Mouse (Mus musculus) lung, adult 2 months (tissue): Measurements from ENCODE around the gene Sbno2. TPM values are rescaled to one million over a fixed set of nuclear protein-coding genes. Genes with fewer than 3 reads are reported as not detected.
A peak's percentile ranks its signal among the peaks of the same experiment; 100 is the strongest.

Experiments
- DNase-seq: peaks from one replicate; pipeline ENCODE4 v3.0.0; 2022
- H3K4me1 ChIP-seq: fragments of 200-500 bp; 2 replicates; pipeline ENCODE4 v1.6.1; 2011; ENCODE audit warnings: low read length; ENCODE audit not compliant: control insufficient read depth, insufficient read depth
- H3K4me3 ChIP-seq: fragments of 200-500 bp; replicated peaks from 2 replicates; pipeline ENCODE3; 2011; ENCODE audit warnings: low read depth, mild to moderate bottlenecking, control low read depth, low read length; ENCODE audit errors: extremely low read depth
- CTCF ChIP-seq: fragments of 200-500 bp; IDR thresholded peaks from 2 replicates; pipeline ENCODE4 v1.5.1; 2011; ENCODE audit warnings: mild to moderate bottlenecking, low read length, control low read depth; ENCODE audit not compliant: insufficient read depth
- POLR2A ChIP-seq: fragments of 200-500 bp; IDR thresholded peaks from 2 replicates; pipeline ENCODE4 v1.6.1; 2011; ENCODE audit warnings: low read depth, mild to moderate bottlenecking, control low read depth, low read length, borderline replicate concordance; ENCODE audit errors: extremely low read depth
- WGBS: fragments of 180-500 bp; shearing (Covaris S2); methylation state at CpG from one replicate; pipeline ENCODE4 v1.1.7; 2018; 5-methylcytosine and 5-hydroxymethylcytosine counted together
- polyA plus RNA-seq: library from polyadenylated mRNA; depleted of rRNA; stranded (reverse); fragments of >200 nt; gene quantifications from 2 replicates; pipeline ENCODE4 v1.2.3, GENCODE M21; 2012

Sbno2 gene
- polyA plus RNA-seq, 1 experiment: 85.8 TPM

DNA sequence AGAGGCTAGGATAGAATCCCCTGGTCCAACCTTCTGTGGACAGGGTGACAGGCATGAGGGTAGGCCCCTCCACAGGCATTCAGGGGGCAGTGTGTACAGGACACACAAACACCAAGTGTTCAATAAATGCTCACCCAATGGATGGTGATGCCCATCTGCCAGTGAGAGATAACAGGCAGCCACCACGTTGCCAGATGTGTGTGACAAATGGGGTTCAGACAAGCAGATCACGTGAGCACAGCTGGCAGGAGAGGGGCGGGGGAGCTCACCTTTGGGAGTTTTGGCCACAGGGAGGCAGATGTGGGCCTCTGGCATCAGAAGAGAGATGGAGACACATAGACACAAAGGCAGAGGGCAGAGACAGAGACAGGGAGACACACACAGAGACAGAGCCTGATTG lies 24.3 kb downstream of the Sbno2 start:
- TF ChIP-seq POLR2A: no peak
- 86% methylated on average over 3 of the region's 3 CpGs for WGBS
- Histone ChIP-seq H3K4me3 (no peak overlapping the region), H3K4me1 (peaks cover 13% of the 10 kb centered on the region)
- no peak for DNase-seq

DNA sequence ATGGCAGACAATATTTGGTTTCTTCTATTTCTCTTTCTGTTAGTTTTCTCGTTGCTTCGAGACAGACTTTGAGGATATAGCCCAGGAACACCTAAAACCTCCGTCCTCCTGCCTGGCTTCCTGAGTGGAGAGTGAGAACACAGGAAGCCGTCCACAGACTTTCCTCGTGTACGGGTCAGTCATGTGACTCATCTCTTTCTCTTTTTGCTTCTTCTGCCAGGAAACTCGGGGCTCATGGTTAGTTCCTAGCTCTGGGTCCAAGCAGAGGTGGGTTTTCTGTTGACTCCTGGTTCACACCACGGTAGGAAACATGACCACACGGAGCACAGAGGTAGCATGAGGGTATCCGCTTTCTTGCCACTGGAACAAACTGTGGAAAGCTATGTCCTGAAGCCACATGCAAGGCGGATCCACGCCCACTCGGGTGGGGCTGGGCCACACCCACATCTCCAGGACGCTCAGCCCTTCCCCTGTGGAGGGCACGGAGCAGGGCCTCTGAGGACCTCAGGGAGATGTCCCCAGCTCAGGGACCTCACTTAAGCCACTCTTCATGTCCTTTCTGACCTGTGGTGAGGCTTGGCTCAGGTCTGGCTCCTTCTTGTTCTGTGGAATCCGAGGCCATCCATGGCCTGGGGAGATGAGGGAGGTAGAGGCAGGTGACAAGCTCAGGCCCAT lies 24.8 kb downstream of the Sbno2 start:
- 51% methylated on average over 16 of the region's 16 CpGs for WGBS
- TF ChIP-seq POLR2A (no peak), CTCF (no peak)
- H3K4me1 ChIP-seq: peaks cover 19% of the 10 kb centered on the region

DNA sequence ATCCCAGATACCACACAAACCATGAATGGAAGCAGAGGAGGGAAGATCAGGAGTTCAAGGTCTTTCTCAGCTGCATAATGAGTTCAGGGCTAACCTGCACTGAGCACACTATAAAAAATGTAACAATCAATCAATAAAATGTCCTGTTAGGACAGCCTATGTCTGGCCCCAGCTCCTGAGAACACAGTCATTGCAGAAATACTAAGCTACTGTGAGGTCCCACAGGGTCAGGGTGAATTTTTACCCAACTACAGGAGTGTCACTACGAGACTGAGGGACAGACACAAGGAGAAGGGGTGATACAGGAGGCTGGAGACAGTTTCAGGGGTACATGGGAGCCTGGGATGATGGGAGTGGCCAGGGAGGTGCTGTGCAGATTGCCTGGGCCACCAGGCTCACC lies 27.0 kb downstream of the Sbno2 start:
- TF ChIP-seq CTCF (no peak), POLR2A (no peak)

More for the DNA sequence above, 24.8 kb downstream of the Sbno2 start:
- DNase-seq: no peak
- no peak overlapping the region for H3K4me3 ChIP-seq

DNA sequence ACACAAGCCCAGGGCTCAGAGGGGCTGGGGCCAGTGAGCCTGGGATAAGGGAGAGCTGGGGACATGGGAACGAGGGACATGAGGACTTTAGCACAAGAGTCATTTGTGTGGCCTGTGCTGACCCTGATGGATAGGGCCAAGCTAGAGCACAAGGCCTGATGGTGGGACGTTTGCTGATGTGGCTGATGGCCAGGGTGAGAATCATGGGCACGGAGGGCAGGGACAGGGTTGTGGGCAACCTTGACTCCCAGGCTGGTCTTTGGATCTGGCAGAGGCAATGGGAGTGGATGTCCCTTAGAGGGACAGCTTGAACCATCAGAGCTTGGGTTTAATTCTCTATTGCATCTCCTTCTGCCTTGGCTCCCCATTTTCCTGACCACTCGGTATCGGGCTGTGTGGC lies 28.1 kb downstream of the Sbno2 start:
- H3K4me3 ChIP-seq: no peak overlapping the region
- peaks cover 32% of the 10 kb centered on the region for H3K4me1 ChIP-seq
- TF ChIP-seq POLR2A (no peak), CTCF (no peak)
- WGBS: 89% methylated on average over 5 of the region's 5 CpGs
- DNase-seq: no peak

More for the DNA sequence above, 27.0 kb downstream of the Sbno2 start:
- Histone ChIP-seq H3K4me3 (no peak overlapping the region), H3K4me1 (peaks cover 22% of the 10 kb centered on the region)
- WGBS: 100% methylated on average over 1 of the region's 1 CpGs
- no peak for DNase-seq

DNA sequence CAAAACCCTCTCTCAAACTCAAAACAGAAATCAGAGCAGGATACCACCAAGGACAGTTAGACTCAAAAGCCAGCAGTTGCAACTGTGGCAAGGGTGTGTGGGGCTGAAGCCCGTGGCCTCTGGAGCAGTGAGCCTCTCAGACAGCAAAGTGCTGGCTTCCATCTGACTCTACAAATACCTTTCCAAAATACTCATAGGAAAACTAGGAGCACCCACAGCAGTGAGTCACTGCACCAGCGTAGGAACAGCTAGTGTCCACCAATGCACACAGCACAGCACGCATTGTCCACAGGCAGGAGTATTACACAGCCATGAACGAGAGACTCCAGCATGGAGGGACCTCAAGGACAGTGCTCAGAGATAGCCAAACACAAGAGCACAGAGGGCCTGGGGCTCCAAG lies 29.0 kb downstream of the Sbno2 start:
- no peak overlapping the region for H3K4me3 ChIP-seq
- no peak for DNase-seq
- TF ChIP-seq CTCF: no peak
- no peak for TF ChIP-seq POLR2A
- H3K4me1 ChIP-seq: peaks cover 41% of the 10 kb centered on the region
- 87% methylated on average over 4 of the region's 4 CpGs for WGBS

DNA sequence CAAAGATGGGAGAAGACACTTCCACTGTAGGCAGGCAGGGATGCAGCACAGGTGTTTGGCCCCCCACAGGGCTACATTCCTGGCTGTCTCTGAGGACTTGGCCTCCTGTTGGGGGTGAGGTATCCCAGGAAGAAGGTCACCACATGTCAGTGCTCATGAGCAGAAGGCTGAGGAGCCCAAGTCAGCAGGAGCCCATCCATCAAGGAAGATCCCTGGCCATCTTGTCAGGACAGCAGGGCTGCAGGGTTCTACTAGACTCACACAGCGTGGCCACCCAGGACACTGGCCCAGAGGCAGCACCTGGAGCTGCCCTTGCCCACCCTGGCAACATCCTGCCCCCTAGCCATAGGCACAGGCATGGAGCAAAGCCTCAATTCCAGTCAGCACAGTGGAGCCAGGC lies 29.4 kb downstream of the Sbno2 start:
- Histone ChIP-seq H3K4me3 (no peak overlapping the region), H3K4me1 (peaks cover 46% of the 10 kb centered on the region)
- TF ChIP-seq CTCF (no peak), POLR2A (no peak)
- no peak for DNase-seq
- 75% methylated on average over 1 of the region's 1 CpGs for WGBS

DNA sequence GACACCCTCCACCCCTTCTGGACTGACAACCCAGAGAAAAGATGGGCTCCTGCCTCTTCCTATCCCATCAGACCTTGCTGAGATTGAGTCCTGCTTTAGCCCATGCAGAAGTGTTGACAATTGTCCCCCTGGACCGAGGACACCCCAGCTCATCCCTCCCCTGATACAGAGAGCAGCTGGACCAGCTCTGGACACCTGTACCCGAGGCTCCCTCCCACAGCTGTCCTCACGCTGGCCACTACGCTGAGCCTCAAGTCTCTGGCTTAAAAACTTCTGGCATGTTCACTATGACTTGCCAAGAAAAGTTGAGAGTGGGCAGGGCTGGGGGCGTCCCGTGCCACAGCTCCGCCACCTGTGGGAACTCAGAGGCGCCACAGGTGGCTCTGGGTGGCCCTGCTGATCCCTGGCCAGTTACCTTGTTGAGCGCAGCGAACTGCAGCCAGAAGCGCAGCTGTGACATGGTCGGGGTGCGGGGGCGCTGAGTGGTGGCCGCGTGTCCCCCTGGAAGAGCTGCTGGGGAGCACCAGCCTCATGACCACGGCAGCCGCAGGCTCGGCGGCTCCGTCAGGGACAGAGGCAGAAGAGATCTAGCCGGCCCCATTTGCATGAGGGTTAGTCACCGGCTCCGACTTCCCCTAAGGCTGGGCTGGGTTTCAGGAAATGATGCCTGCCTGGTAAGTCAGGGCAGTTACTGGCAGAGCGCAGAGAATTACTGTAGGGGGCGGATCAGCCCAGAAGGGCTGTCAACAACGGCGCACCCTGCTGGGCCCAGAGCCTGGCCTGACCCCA lies 30.4 kb downstream of the Sbno2 start:
- TF ChIP-seq POLR2A: peak; percentile 62; the same call in 1 of the 2 replicates
- peak; percentile 47 for TF ChIP-seq CTCF
- H3K4me3 ChIP-seq: peak overlapping the region; percentile 71
- peaks cover 48% of the 10 kb centered on the region for H3K4me1 ChIP-seq
- peak; percentile 77 for DNase-seq
- 9% methylated on average over 28 of the region's 28 CpGs for WGBS

DNA sequence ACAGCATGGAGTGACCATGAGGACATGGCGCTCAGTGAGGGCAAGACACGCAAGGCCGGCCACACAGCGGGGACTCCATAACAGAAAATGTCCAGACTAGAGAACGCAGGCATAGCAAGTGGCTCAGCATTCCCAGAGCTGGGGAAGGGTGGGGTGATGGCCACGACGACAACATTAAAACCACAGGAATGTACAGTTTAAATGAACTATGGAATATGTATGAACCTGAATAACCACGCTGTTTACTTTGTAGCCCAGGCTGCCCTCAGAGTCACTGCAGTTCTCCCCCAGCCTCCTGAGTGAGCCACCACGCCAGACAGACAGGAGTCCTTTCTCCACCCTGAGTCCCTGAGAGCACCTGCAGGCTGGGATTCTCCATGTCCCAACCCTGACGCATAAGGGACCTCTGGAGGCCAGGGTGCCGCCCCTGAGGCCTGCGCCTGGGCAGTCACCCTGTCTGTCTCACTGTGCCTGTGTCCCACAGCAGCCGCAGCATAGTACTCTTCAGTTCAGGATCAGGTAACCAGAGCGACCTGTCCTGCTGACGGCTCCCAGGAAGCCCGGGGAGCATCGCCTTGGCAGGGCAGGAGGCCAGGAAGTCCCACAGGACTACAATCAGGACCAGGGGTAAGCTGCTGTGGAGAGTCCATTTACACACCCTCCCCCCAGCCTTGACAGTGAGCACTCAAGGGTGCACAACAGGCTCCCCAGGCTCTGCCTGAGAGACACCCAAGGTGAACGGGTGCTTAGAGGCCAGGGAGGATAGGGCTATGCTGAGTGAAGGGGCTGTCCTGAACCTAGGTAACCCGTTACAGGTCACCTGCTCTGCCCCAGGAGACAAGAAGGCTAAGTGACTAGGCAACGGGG lies 32.5 kb downstream of the Sbno2 start:
- 73% methylated on average over 20 of the region's 20 CpGs for WGBS
- no peak for DNase-seq
- TF ChIP-seq CTCF (no peak), POLR2A (no peak)
- Histone ChIP-seq H3K4me1 (peaks cover 48% of the 10 kb centered on the region), H3K4me3 (no peak overlapping the region)

DNA sequence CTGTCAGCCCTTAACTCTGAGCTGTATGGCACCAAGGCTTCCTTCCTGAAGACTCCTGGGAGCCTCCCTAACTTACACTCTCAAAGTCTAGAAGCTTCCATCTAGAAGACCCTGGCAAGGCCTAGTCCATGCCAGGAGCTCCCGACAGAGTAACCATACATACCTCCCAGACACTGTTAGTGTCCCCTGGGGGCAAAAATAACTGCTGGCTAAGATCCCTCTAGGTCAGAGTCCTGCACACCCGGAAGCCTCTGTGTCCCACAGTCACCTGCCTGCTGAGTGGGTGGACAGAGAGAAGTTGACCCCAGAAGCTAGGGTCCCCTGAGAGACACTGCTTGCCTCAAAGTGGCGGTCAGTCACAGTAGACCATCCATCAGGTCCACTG lies 33.9 kb downstream of the Sbno2 start:
- Histone ChIP-seq H3K4me1 (peaks cover 48% of the 10 kb centered on the region), H3K4me3 (no peak overlapping the region)
- DNase-seq: no peak
- no peak for TF ChIP-seq CTCF
- TF ChIP-seq POLR2A: no peak
- 40% methylated on average over 3 of the region's 3 CpGs for WGBS
